Mouse (Mus musculus): ENCODE measurements around the gene Eprs.

- TF ChIP-seq EP300 (IDR thresholded peaks at IDR 0.05; ENCODE audit: low read depth) (peak; percentile 59; the same call in 1 of the 2 replicates), CTCF (IDR thresholded peaks at IDR 0.05; ENCODE audit: low read depth) (no peak)
Observed at GRCm38 (mm10) chr1:185452461-185452860, 89.6 kb downstream of the Eprs start.
